Mouse (Mus musculus) megakaryocyte progenitor cell, adult 5-6 weeks (primary cell): ENCODE data around the gene Drg1. TPM values are rescaled to one million over a fixed set of nuclear protein-coding genes. Genes with fewer than 3 reads are reported as not detected.

Source experiments
- ATAC-seq: replicated peaks from 2 replicates; pipeline ENCODE4 v1.8.0; 2016; ENCODE audit warnings: mild to moderate bottlenecking, moderate TSS enrichment, inconsistent platforms; ENCODE audit not compliant: poor library complexity
- total RNA-seq, 2 experiments: library from RNA; stranded (forward) in 1 of 2; stranded (reverse) in 1 of 2; fragments of 157-497, 149-512 nt in 1 of 2; fragments of 200-1000 nt in 1 of 2; gene quantifications; 2 replicates each; pipeline versions ENCODE4 v1.2.3 to v1.2.4; 2015 to 2017

Gene Drg1
- total RNA-seq, 2 experiments from 2014 or later: 196 to 253 TPM

DNA sequence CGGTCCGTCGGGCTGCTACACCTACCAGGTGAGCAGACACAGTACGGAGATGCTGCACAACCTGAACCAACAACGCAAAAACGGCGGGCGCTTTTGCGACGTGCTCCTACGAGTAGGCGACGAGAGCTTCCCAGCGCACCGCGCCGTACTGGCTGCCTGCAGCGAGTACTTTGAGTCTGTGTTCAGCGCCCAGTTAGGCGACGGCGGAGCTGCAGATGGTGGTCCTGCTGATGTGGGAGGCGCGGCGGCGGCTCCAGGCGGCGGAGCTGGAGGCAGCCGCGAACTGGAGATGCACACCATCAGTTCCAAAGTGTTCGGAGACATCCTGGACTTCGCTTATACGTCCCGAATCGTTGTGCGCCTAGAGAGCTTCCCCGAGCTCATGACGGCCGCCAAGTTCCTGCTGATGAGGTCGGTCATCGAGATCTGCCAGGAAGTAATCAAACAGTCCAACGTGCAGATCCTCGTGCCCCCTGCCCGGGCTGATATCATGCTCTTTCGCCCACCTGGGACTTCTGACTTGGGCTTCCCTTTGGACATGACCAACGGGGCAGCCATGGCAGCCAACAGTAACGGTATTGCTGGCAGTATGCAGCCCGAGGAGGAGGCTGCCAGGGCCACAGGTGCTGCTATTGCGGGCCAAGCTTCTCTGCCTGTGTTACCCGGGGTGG is 24.6 kb upstream of the Drg1 start:
- ATAC-seq: no peak

DNA sequence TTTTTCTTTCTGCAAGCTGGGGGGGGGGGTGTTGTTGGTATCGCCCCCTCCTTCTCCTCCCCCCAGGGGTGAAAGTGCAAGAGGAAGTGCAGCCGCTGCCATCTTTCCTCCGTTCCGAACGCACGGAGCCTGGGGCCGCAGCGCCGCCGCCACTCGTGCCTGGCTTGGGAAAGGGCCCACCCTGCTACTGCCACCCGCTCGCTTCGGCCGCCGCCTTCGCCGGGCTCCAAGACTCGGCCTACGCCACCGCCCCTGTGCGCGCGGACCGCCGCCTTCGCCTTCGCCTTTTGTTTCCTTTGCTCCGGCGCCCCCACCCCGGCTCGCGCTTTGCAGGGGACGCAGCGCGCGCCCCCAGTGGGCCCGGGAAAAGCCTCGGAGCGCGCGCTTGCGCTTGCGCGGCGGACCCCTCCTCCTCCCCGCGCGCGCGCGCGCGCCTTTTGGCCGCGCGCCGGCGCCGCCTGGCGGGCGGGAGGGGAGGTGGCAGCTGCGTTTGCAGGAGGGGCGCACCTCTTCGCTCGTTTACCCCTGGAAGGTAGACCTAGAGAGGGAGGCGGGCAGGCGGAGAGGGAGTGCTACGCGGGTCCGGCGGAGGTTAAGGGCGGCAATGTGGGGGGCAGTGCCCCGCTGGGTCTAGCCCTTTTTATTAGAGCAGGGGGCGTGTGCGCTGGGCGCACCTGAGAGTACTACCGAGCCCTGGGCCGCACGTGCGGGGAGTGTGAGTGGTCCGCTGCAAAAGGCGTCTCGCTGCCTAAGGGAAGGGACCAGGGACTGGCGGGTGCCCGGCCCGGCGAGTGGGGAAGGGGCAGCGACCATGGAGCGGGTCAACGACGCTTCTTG is 23.8 kb upstream of the Drg1 start:
- ATAC-seq: peak; percentile 32

DNA sequence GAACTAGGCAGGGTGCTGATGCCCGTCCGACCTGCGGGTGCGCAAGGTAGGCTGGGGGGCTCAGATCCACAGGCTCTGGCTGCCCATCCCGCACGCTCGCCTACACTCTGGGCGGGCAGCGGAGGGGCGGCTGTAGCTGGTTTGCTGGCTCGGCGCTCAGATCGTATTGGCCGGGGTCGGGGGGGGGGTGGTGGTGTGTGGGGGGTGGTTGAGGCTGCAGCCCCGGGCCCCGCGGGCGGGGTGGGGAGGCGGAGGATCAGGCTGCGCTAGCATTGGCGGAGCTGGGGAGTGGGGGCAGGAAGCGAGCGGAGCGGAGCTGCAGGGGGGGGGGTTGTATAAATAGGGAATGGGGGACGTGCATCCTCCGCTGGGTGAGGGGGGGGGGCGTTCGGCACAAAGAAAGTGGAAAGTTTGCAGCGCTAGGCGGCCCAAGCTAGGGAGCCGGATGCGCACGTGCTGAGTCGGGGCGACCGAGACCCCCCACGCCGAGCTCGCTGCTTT is 23.1 kb upstream of the Drg1 start:
- peak; percentile 35 for ATAC-seq

DNA sequence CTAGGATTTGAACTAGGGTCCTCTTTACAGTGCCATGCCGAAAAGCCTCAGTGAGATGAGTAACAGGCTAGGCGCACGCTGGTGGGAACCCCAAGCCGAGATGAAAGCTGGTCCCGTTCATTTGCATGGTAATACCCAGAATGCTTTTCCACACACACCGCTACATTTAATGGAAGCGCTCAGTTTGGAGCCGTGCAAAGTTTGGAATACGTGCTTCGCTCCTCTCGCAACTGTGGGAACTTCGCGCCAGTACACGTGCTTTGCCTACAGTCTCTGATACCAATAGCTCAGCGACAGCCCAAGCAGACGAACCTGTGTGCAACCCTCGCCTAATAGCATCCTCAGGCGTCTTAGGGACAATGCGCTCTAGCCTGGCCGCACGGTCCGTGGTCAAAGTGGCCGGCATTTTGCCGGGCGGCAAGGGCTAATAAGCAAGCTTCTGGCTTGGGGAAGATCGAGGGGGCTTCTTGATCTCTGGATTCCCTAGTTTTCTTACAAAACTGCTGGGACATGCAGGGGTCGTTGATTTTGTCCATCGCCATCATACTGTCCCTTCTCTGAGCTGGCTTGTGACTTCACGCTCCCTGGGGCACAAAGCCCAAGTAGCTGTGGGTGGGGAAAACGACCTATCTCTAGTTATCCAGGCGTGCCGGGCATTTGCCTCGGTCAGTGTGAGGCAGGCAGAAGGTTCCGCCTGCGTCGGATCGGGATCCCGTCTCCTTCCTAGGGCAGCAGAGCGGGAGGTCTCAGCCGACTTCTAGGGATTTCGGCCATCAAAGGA is 22.5 kb upstream of the Drg1 start, which contains the start of gene Patz1:
TSS of gene Patz1 (plus strand) at position 354 of the 781 bp plus-strand sequence.
- peak; percentile 10 for ATAC-seq

DNA sequence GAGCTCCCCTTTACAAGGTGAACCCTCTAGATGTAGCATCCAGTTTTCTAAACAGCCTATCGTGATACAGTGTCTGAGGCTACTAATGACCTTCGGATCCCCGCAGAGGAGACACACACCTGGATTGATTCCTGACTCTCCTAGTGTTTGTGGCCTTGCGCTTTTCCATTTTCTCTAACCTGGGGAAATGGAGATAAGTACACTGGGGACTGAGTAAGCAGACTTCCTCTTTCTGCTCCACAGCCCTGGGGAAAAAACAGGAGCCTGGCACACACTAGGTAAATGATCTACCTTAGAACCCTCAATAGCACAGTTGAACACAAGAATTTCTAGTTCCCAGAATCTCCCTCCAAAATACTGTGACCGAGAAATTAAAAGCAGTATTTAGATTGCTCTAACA is 21.7 kb upstream of the Drg1 start:
- ATAC-seq: no peak

DNA sequence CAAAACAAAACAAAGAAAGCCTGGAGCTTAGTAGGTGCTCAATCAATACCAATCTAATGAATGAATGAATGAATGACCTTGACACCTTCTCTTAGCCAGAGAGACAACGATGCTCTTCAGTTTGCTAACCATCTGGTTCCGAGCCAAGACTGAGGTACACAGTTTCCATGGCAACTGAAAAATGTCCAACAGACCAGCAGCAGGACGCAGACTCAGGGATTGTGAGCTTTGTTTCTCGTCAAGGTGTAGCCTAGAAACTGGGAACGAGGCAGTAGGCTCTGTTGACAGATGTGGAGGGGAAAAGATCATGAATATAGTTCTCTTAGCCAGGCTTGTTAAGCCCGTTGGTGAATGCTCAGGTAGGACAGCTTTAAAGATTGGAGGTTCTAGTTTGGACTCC is 20.9 kb upstream of the Drg1 start:
- no peak for ATAC-seq

DNA sequence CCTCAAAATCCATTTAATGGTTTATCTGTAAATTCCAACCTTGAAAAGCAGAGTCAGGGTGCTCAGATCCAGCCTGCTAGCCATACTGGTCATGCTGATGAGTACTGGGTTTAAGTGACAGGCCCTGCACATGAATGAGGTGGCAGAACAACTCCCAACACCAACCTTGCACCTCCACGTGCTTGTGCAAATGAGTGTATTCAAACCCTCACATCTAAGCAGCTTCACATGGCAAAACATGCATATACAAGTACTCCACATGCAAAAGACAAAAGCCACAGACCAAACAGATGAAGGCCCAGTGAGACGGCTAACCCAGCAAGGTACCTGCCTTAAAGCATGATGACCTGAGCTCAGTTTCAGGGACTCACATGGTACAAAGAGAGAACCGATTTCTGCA is 19.7 kb upstream of the Drg1 start:
- ATAC-seq: no peak

DNA sequence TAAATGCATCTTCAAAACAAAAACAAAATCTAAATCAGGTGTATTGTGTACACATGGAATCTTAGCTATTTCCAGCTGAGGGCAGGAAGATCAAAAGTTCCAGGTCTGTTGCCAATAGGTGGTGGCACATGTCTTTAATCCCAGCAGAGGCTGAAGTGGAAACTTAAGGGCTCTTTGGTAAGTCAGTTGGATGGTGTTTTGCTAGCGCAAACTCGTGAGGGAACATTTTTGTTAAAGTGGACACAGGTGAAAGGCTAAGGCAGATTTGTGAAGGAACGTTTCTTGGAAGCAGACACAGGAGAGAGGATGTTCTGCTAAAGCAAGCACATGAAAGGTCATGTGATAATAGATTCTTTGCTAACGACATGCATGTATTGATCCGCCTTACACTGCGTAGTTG is 17.4 kb upstream of the Drg1 start:
- ATAC-seq: no peak

DNA sequence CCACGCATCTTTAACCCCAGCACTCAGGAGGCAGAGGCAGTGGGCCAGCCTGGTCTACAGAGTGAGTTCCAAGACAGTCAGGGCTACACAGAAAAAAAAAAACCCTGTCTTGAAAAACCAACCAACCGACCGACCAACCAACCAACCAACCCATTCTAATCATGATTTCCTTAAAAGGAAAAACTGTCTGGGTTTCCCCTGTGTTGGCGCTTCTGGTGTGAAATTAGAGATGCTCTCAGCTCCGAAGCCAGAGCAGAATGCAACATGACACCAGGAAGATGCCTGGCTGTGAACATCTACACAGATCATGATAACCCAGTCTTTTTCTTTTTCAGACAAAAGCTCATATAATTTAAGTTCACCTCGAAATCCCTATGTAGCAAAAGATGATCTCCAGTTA is 16.7 kb upstream of the Drg1 start:
- no peak for ATAC-seq

DNA sequence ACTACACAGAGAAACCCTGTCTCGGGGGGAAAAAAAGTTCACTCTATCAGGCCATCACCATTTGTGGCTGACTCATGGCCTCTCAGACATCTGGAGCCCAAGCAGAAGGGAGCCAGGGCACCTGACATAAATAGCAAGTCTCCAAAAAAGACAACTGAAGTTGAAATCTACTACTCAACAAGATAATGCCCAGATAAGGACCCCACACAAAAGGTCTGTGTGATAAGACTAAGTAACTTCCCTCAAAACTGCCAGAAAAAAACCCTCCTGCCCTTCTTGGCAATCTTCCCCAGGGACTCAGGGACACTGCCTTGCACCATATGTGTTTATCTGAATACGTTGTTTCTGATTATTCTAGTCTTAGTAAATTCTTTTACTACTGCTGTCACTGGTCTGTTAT is 13.5 kb upstream of the Drg1 start:
- peak; percentile 87 for ATAC-seq

DNA sequence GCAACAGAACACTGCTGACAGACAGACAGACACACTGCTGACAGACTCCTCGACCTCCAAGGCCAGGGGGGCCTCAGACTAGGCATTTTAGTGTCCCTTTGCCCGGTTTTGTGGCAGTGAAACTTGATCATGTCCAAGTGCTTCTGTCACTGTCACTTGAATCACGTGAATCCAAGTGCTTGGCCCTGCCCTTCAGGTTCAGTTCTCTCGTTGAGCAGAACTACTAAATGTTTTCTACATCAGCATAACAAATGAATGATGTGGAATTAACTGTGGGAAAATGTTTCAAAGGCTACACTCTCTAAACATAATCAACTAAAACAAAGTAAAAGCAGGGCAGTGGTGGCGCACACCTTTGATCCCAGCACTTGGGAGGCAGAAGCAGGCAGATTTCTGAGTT is 12.1 kb upstream of the Drg1 start:
- no peak for ATAC-seq

DNA sequence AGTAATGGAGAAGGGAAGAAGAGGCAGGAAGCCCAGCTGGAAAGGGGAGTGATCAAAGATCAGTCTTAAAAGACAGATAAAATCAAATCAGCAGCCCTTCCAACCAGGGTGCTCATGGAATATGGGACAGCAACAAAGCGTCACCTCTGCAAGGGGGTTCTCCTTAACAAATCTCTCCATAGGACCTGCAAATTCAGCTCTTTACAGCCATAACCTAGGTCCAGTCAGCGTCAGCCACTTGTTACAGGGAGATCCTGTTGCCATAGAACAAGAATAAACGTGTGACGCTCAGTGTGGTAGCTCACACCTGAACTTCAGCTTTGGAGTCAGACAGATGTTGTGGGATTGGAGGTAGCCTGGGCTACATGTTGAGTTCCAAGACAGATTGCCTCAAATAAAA is 3.0 kb upstream of the Drg1 start:
- no peak for ATAC-seq

DNA sequence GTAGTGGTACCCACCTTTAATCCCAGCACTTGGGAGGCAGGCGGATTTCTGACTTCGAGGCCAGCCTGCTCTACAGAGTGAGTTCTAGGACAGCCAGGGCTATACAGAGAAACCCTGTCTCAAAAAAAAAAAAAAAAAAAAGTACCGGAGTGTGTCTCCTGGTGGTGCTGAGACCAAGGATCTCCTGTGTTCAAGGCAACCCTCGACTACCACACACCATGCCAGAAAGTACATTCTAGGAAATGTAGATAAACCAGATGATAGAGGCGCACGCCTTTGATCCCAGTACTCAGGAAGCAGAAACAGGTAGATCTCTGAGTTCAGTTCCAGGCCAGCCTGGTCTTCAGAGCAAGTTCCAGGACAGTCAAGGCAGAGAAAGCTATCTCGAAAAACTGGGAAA is 918 bp upstream of the Drg1 start:
- peak; percentile 33; the same call in 1 of the 2 replicates for ATAC-seq

DNA sequence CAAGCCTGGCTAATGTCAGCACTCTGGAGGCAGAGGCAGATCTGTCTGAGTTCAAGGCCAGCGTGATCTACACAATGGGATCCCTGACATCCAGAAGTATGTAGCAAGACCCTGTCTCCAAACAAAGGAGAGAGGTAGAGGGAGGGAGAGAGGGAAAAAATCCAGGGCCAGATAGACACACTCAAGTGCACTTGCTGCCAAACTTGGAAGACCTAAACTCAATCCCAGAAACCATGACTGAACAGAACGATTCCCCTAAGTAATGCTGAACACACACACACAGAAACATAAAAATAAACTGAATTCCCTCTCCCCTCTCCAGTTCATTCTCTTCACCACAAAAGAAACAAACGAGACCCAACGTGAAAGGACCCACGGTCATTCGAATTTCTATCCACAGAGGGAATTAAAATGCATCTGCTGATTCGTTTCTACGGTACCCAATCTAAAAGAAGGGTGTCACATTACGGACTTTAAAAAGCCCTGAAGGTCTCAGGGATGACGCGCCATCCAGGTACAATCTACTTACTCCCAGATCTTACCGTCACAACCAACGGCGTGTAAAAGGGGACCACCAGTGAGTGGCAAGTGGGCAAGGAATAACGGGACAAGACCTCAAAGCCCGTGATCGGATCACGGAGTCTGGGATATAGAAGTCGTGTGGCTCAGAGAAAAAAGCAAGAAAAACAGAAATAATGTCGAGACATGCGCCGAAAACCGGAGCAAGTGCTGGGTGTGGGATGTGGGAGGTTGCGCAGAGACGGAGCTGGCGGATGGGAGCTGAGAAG is 730 bp downstream of the Drg1 start:
- ATAC-seq: peak; percentile 30

DNA sequence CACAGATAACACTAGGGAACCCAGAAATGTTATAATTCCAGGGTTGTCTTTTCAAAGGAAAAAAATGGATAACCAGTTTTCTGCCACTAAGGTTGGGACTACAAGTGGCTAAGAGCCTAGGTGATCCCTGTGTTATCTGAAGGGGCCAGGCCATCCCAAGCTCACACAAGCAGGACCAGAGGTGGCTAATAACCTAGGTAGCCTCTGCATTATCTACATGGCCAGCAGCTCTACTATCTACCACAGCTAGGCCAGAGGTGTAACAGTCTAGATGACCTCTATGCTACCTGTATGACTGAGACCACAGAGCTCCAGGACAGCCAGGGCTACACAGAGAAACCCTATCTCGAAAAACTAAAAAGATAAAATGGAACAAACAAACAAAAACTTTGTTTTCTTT is 6.7 kb downstream of the Drg1 start:
- no peak for ATAC-seq

DNA sequence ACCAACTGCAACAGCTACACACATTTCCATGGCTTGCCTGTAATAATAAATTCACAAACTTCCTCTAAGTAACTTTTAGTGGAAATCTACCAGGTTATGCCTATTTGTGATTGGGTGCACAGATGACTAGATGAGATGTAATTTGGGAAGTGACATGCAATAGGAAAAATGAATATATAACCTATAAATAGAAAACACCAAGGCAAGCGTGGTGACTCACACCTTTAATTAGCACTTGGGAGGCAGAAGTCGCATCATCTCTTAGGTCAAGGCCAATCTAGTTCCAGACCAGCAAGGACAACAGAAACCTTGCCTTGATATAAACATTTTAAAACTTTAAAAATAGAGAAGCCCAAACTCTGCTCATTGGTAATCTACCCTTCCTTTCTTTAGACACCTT is 18.8 kb downstream of the Drg1 start:
- ATAC-seq: no peak

DNA sequence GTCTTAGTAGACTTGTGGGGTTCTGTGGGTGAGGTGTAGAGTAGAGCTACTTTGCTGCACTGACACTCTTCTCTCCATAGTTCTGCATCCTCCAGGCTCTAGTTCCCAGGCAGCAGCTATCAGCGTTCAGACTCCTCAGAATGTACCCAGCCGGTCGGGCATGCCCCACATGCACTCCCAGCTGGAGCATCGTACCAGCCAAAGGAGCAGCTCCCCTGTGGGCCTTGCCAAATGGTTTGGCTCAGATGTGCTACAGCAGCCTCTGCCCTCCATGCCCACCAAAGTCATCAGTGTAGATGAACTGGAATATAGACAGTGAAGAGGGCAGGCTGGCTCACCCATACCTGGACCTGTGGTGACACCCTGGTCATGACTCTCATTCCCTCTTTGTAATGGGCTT is 22.4 kb downstream of the Drg1 start:
- ATAC-seq: no peak

DNA sequence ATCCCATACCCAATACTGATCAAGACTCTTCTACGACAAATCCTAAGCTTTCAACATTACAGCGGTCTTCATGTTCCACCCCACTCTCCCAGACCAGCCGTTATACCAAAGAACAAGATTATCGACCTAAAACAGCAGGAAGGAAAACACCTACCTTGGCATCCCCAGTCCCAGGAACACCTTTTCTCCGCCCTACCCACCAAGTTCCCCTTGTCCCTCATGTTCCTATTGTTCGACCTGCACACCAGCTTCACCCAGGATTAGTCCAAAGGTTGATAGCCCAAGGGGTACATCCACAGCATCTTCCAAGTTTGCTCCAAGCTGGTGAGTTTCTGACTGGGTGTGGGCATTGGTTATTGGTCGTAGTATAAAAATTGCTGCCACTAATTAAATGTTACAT is 23.8 kb downstream of the Drg1 start:
- no peak for ATAC-seq

DNA sequence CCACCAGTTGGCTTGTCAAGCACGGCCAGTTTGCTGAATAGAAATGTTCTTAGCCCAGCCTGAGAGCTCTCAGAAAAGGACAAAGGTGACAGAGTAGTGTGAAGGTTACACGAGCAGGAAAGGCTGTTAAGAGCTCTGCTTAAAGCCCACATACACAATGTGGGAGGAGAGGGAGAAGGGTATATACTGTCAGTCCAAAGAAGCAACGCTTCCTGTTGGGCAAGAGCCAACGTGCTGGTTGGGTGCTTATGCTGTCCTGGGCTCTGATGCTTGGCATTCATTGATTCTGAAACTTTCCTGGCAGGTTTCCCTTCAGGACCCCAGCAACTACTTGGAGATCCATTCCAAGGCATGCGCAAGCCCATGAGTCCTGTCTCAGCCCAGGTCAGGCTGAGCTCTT is 30.9 kb downstream of the Drg1 start:
- peak; percentile 54 for ATAC-seq

DNA sequence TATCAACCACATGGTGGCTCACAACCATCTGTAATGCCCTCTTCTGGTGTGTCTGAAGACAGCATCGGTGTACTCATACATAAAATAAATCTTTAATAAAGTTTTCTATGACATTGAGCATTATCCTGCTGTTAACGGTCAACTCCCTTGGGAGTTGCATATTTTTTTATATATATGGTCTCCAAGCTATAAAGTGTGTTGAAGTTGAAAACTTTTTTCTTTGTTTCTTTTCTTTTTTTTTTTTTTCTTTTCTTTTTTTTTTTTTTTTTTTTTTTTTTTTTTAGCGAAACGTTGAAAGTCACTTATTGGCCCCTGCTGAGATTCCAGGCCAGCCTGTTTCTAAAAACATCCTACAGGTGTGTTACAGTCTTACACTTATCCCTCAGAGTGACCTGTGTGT is 32.5 kb downstream of the Drg1 start:
- no peak for ATAC-seq

DNA sequence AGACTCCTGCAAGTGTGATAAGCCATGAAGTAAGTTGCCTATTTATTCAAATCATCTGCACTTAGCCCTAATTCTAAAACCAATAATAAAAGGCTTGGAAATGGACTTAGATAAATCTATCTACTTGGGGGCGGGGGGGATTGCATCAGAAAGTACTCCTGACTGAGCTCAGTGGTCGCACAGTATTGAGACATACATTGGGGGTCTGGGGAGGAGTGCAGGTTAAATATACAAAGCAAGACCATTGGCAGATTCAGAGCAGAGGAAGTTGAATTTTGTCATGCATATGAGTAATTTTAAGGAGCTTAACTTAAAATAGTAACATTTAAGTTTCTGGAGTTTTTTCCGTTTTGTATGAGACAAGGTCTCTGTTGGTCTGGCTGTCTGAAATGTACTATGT is 34.0 kb downstream of the Drg1 start:
- no peak for ATAC-seq
